Mouse (Mus musculus) megakaryocyte, embryonic 14.5 days (primary cell): ENCODE measurements at regions not wholly inside any gene's neighbourhood (a gene's known extent, or its start where the extent isn't known, plus 50 kb on each side); places are given as distances from the start of the nearest gene placed in this dataset.

Source experiments
- H3K27me3 ChIP-seq: replicated peaks from 2 replicates; pipeline ENCODE3; 2012; ENCODE audit warnings: inconsistent platforms
- H3K36me3 ChIP-seq: replicated peaks from 2 replicates; pipeline ENCODE3; 2012; ENCODE audit warnings: low read length, inconsistent platforms, mixed read lengths
- H3K4me1 ChIP-seq: 2 replicates; pipeline ENCODE4 v1.6.1; 2012; ENCODE audit warnings: inconsistent platforms
- H3K4me3 ChIP-seq: replicated peaks from 2 replicates; pipeline ENCODE3; 2012; ENCODE audit warnings: moderate library complexity, mild to moderate bottlenecking, inconsistent platforms
- H3K9me3 ChIP-seq: 2 replicates; pipeline ENCODE4 v1.6.1; 2012; ENCODE audit warnings: inconsistent platforms
- FLI1 ChIP-seq: IDR thresholded peaks from 2 replicates; pipeline ENCODE4 v1.6.1; 2012; ENCODE audit warnings: low read length, inconsistent platforms, mixed read lengths
- GATA1 ChIP-seq: IDR thresholded peaks from 3 replicates; pipeline ENCODE4 v1.6.1; 2012; ENCODE audit warnings: mixed read lengths, low read length, inconsistent platforms, borderline replicate concordance

- Histone ChIP-seq H3K4me3 (no peak overlapping the region), H3K9me3 (no peaks in the 10 kb centered on the region), H3K27me3 (no peaks in the 10 kb centered on the region), H3K4me1 (no peaks in the 10 kb centered on the region), H3K36me3 (no peaks in the 10 kb centered on the region)
- TF ChIP-seq FLI1 (no peak), GATA1 (no peak)
Observed at GRCm38 (mm10) chr13:115400706-115401215, 299.0 kb upstream of the Itga1 start.

GRCm38 (mm10) chr13:115379682-115380081 is 277.9 kb upstream of the Itga1 start:
- Histone ChIP-seq H3K4me1 (no peaks in the 10 kb centered on the region), H3K4me3 (no peak overlapping the region), H3K27me3 (no peaks in the 10 kb centered on the region), H3K9me3 (no peaks in the 10 kb centered on the region), H3K36me3 (no peaks in the 10 kb centered on the region)
- TF ChIP-seq GATA1: no peak
- no peak for TF ChIP-seq FLI1

DNA sequence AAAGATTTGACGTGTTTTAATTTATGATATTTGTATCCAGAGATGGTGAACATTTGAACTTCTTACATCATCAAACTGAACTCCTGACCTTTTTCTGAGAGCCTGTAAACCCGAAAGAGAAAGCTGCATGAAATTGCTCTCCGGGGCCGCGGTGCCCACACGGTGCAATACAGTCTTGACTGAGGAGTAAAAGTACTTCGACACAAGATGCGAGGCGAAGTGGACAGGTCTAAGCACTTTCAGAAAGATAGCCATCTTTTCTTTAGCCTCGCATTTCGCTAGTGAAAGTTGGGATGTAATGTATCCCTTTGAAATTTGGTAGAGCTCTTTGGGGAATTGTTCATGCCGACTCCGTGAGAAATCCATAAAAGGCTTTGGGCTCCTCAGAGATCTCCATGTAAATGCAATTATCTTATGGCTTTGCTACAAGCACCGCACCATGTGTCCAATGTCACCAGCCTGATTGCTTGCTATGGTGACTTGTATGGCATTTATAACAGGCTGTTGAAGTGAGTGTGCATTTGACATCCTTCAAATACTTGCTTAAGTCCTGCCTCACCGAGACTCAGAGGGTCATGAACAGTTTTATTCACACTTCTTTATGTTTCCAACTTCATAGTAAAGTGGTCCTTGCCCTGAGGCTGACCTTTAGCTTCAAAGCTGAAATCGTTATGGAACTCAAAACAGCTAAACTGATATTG is 274.6 kb upstream of the Itga1 start:
- Histone ChIP-seq H3K27me3 (no peaks in the 10 kb centered on the region), H3K9me3 (no peaks in the 10 kb centered on the region), H3K4me1 (no peaks in the 10 kb centered on the region), H3K36me3 (no peaks in the 10 kb centered on the region), H3K4me3 (no peak overlapping the region)
- TF ChIP-seq GATA1: no peak
- no peak for TF ChIP-seq FLI1

DNA sequence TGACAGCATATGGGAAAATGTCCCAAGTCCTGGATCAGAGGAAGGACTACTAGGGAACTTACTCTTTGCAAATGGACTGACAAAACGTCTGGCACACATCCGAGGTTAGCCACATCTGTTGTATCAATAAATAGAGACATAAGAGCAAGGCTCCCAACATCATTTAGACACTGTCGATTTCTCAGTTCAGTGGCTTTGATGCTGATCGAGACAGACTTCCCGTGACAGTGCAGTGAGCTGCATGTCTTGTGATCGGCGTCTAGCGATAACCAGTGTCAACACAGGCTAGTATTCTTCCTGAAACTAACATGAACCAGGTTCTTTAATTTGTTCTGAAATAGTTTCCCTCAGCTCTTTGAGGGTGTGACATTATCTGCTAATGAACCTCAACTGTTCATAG is 259.7 kb upstream of the Itga1 start:
- no peaks in the 10 kb centered on the region for H3K4me1 ChIP-seq
- no peak overlapping the region for H3K4me3 ChIP-seq
- TF ChIP-seq FLI1: no peak
- TF ChIP-seq GATA1: no peak
- H3K36me3 ChIP-seq: no peaks in the 10 kb centered on the region
- no peaks in the 10 kb centered on the region for H3K9me3 ChIP-seq
- H3K27me3 ChIP-seq: no peaks in the 10 kb centered on the region

- TF ChIP-seq FLI1 (no peak), GATA1 (no peak)
- H3K27me3 ChIP-seq: no peaks in the 10 kb centered on the region
- no peak overlapping the region for H3K4me3 ChIP-seq
- H3K9me3 ChIP-seq: 0 out of 2 replicates have a peak, but pooled peaks cover 5% of the 10 kb centered on the region
- H3K36me3 ChIP-seq: no peaks in the 10 kb centered on the region
- H3K4me1 ChIP-seq: no peaks in the 10 kb centered on the region
Observed at GRCm38 (mm10) chr13:115347022-115347398, 245.2 kb upstream of the Itga1 start.

DNA sequence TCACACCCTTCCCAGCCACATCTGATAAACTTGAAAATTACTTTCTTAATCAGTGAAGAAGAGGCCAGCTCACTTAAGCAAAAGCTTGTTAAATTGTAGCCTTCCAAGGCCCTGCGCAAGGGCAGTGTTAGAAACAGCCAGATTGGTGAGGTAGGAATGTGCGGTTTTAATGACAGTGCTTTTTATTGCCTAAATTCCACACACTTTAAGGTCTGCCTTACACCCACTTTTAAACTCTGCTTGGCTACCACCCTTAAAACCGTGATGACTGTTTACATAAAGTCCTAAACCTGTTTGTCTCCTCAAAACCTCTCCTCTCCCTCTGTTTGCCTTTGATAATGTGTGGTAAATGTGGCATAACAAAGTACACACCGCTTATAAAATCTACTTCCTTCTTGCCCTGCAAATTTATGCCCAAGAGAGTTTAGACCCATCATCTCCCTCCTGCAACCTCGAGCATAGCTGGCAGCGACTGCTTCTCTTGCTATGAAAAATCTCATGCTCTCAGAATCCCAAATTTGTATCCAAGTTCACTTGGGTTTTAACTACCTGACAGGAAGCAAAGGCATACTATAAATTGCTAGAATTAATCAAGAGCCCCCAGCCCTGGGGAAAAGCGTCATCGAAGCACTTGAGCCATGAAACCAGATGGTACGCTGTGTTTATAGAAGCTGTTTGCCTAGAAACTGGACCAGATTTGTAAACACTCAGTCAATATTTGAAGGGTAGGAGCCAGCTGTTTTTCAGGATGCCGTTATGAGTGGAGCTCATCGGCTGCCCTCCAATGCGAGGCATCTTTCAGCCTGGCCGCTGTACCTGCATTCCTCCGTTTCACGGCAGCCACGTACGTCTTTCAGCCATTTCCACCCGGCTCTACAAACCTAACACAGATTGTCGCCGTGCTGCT is 244.6 kb upstream of the Itga1 start:
- H3K4me3 ChIP-seq: no peak overlapping the region
- H3K4me1 ChIP-seq: no peaks in the 10 kb centered on the region
- 0 out of 2 replicates have a peak, but pooled peaks cover 5% of the 10 kb centered on the region for H3K9me3 ChIP-seq
- H3K36me3 ChIP-seq: no peaks in the 10 kb centered on the region
- no peak for TF ChIP-seq FLI1
- no peak for TF ChIP-seq GATA1
- H3K27me3 ChIP-seq: no peaks in the 10 kb centered on the region

GRCm38 (mm10) chr13:115329000-115329960 is 227.5 kb upstream of the Itga1 start:
- no peaks in the 10 kb centered on the region for H3K4me1 ChIP-seq
- TF ChIP-seq GATA1 (no peak), FLI1 (no peak)
- no peaks in the 10 kb centered on the region for H3K9me3 ChIP-seq
- no peak overlapping the region for H3K4me3 ChIP-seq
- no peaks in the 10 kb centered on the region for H3K27me3 ChIP-seq
- H3K36me3 ChIP-seq: no peaks in the 10 kb centered on the region

- Histone ChIP-seq H3K4me1 (no peaks in the 10 kb centered on the region), H3K27me3 (no peaks in the 10 kb centered on the region), H3K4me3 (no peak overlapping the region), H3K9me3 (no peaks in the 10 kb centered on the region), H3K36me3 (no peaks in the 10 kb centered on the region)
- TF ChIP-seq FLI1 (no peak), GATA1 (no peak)
Observed at GRCm38 (mm10) chr13:115326294-115326693, 224.5 kb upstream of the Itga1 start.

DNA sequence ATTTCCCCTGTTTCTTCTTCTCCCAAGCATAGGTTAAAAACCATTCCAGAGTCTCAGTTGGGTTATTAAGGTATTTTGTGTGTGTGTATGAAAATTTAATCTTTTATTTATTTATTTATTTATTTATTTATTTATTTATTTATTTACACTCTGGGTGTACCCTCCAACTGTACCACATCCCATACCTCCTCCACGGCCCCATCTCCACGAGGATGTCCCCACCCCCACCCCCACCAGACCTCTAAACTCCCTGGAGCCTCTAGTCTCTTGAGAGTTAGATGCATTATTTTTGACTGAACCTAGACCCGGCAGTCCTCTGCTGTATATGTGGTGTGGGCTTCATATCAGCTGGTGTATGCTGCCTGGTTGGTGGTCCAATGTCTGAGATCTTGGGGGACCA is 214.9 kb upstream of the Itga1 start:
- no peak for TF ChIP-seq GATA1
- TF ChIP-seq FLI1: no peak
- Histone ChIP-seq H3K27me3 (no peaks in the 10 kb centered on the region), H3K36me3 (no peaks in the 10 kb centered on the region), H3K9me3 (no peaks in the 10 kb centered on the region), H3K4me1 (no peaks in the 10 kb centered on the region), H3K4me3 (no peak overlapping the region)
